Mouse (Mus musculus): ENCODE data around the gene Clec16a. TPM values are rescaled to one million over a fixed set of nuclear protein-coding genes. Genes with fewer than 3 reads are reported as not detected.

The Clec16a gene
- polyA plus RNA-seq, 1 experiment: 25.2 TPM

GRCm38 (mm10) chr16:10660526-10660925 lies 115.4 kb downstream of the Clec16a start:
- DNase-seq: no peak
- no peak overlapping the region for H3K27ac ChIP-seq (ENCODE audit: control insufficient read depth, insufficient read depth, low read length)
- H3K36me3 ChIP-seq (ENCODE audit: control insufficient read depth, insufficient read depth, low read length): no peaks in the 10 kb centered on the region
- H3K4me3 ChIP-seq (ENCODE audit: control insufficient read depth, insufficient read depth, low read length): no peak overlapping the region
- peaks cover 26% of the 10 kb centered on the region for H3K4me1 ChIP-seq (replicated peaks; ENCODE audit: control insufficient read depth, insufficient read depth, low read length)
- no peaks in the 10 kb centered on the region for H3K27me3 ChIP-seq (ENCODE audit: control insufficient read depth, insufficient read depth, low read length)
- TF ChIP-seq POLR2A (IDR thresholded peaks at IDR 0.05; ENCODE audit: control insufficient read depth, extremely low read depth, insufficient read depth, low read length, poor library complexity) (no peak), CTCF (IDR thresholded peaks at IDR 0.05; ENCODE audit: borderline replicate concordance, control insufficient read depth, extremely low read depth, insufficient read depth, low read length, poor library complexity) (no peak)

- peaks cover 27% of the 10 kb centered on the region for H3K4me1 ChIP-seq (replicated peaks; ENCODE audit: control insufficient read depth, insufficient read depth, low read length)
- 85% methylated on average over 2 of the region's 2 CpGs for WGBS
- no peak for DNase-seq
Measured at GRCm38 (mm10) chr16:10661385-10661784, 116.2 kb downstream of the Clec16a start.

GRCm38 (mm10) chr16:10663890-10664731 lies 119.0 kb downstream of the Clec16a start:
- 69% methylated on average over 12 of the region's 12 CpGs for WGBS
- H3K27ac ChIP-seq (ENCODE audit: control insufficient read depth, insufficient read depth, low read length): peak overlapping the region; percentile 78
- DNase-seq: no peak

More at GRCm38 (mm10) chr16:10661385-10661784, 116.2 kb downstream of the Clec16a start:
- H3K4me3 ChIP-seq (ENCODE audit: control insufficient read depth, insufficient read depth, low read length): no peak overlapping the region
- no peaks in the 10 kb centered on the region for H3K27me3 ChIP-seq (ENCODE audit: control insufficient read depth, insufficient read depth, low read length)
- TF ChIP-seq CTCF (IDR thresholded peaks at IDR 0.05; ENCODE audit: borderline replicate concordance, control insufficient read depth, extremely low read depth, insufficient read depth, low read length, poor library complexity) (no peak), POLR2A (IDR thresholded peaks at IDR 0.05; ENCODE audit: control insufficient read depth, extremely low read depth, insufficient read depth, low read length, poor library complexity) (no peak)
- no peaks in the 10 kb centered on the region for H3K36me3 ChIP-seq (ENCODE audit: control insufficient read depth, insufficient read depth, low read length)
- no peak overlapping the region for H3K27ac ChIP-seq (ENCODE audit: control insufficient read depth, insufficient read depth, low read length)

GRCm38 (mm10) chr16:10664921-10665894 lies 120.1 kb downstream of the Clec16a start:
- peaks cover 58% of the 10 kb centered on the region for H3K4me1 ChIP-seq (replicated peaks; ENCODE audit: control insufficient read depth, insufficient read depth, low read length)
- WGBS: 29% methylated on average over 12 of the region's 12 CpGs

More at GRCm38 (mm10) chr16:10663890-10664731, 119.0 kb downstream of the Clec16a start:
- Histone ChIP-seq H3K4me3 (ENCODE audit: control insufficient read depth, insufficient read depth, low read length) (no peak overlapping the region), H3K4me1 (replicated peaks; ENCODE audit: control insufficient read depth, insufficient read depth, low read length) (peaks cover 47% of the 10 kb centered on the region), H3K27me3 (ENCODE audit: control insufficient read depth, insufficient read depth, low read length) (no peaks in the 10 kb centered on the region), H3K36me3 (ENCODE audit: control insufficient read depth, insufficient read depth, low read length) (no peaks in the 10 kb centered on the region)
- TF ChIP-seq POLR2A (IDR thresholded peaks at IDR 0.05; ENCODE audit: control insufficient read depth, extremely low read depth, insufficient read depth, low read length, poor library complexity): no peak
- TF ChIP-seq CTCF (IDR thresholded peaks at IDR 0.05; ENCODE audit: borderline replicate concordance, control insufficient read depth, extremely low read depth, insufficient read depth, low read length, poor library complexity): no peak

GRCm38 (mm10) chr16:10666766-10667165 lies 121.6 kb downstream of the Clec16a start:
- DNase-seq: peak; percentile 73
- H3K36me3 ChIP-seq (ENCODE audit: control insufficient read depth, insufficient read depth, low read length): no peaks in the 10 kb centered on the region
- no peaks in the 10 kb centered on the region for H3K27me3 ChIP-seq (ENCODE audit: control insufficient read depth, insufficient read depth, low read length)
- 7% methylated on average over 3 of the region's 3 CpGs for WGBS
- H3K4me1 ChIP-seq (replicated peaks; ENCODE audit: control insufficient read depth, insufficient read depth, low read length): peaks cover 70% of the 10 kb centered on the region
- H3K27ac ChIP-seq (ENCODE audit: control insufficient read depth, insufficient read depth, low read length): peak overlapping the region; percentile 98
- no peak overlapping the region for H3K4me3 ChIP-seq (ENCODE audit: control insufficient read depth, insufficient read depth, low read length)
- TF ChIP-seq POLR2A (IDR thresholded peaks at IDR 0.05; ENCODE audit: control insufficient read depth, extremely low read depth, insufficient read depth, low read length, poor library complexity) (0 out of 2 replicates have a peak, but pooled peaks have one; percentile 62), CTCF (IDR thresholded peaks at IDR 0.05; ENCODE audit: borderline replicate concordance, control insufficient read depth, extremely low read depth, insufficient read depth, low read length, poor library complexity) (no peak)

More at GRCm38 (mm10) chr16:10664921-10665894, 120.1 kb downstream of the Clec16a start:
- H3K36me3 ChIP-seq (ENCODE audit: control insufficient read depth, insufficient read depth, low read length): no peaks in the 10 kb centered on the region
- H3K27ac ChIP-seq (ENCODE audit: control insufficient read depth, insufficient read depth, low read length): peak overlapping the region; percentile 98
- peak; percentile 90 for DNase-seq
- TF ChIP-seq POLR2A (IDR thresholded peaks at IDR 0.05; ENCODE audit: control insufficient read depth, extremely low read depth, insufficient read depth, low read length, poor library complexity) (no peak), CTCF (IDR thresholded peaks at IDR 0.05; ENCODE audit: borderline replicate concordance, control insufficient read depth, extremely low read depth, insufficient read depth, low read length, poor library complexity) (peak; percentile 94)
- H3K4me3 ChIP-seq (ENCODE audit: control insufficient read depth, insufficient read depth, low read length): no peak overlapping the region
- no peaks in the 10 kb centered on the region for H3K27me3 ChIP-seq (ENCODE audit: control insufficient read depth, insufficient read depth, low read length)

GRCm38 (mm10) chr16:10668453-10668852 lies 123.3 kb downstream of the Clec16a start:
- TF ChIP-seq CTCF (IDR thresholded peaks at IDR 0.05; ENCODE audit: borderline replicate concordance, control insufficient read depth, extremely low read depth, insufficient read depth, low read length, poor library complexity) (no peak), POLR2A (IDR thresholded peaks at IDR 0.05; ENCODE audit: control insufficient read depth, extremely low read depth, insufficient read depth, low read length, poor library complexity) (peak; percentile 51)
- peaks cover 84% of the 10 kb centered on the region for H3K4me1 ChIP-seq (replicated peaks; ENCODE audit: control insufficient read depth, insufficient read depth, low read length)
- no peaks in the 10 kb centered on the region for H3K36me3 ChIP-seq (ENCODE audit: control insufficient read depth, insufficient read depth, low read length)
- WGBS: 6% methylated on average over 8 of the region's 8 CpGs
- no peak overlapping the region for H3K4me3 ChIP-seq (ENCODE audit: control insufficient read depth, insufficient read depth, low read length)
- DNase-seq: peak; percentile 86
- H3K27me3 ChIP-seq (ENCODE audit: control insufficient read depth, insufficient read depth, low read length): no peaks in the 10 kb centered on the region
- H3K27ac ChIP-seq (ENCODE audit: control insufficient read depth, insufficient read depth, low read length): peak overlapping the region; percentile 98
